Mouse (Mus musculus) kidney, embryonic 16.5 days (tissue): ENCODE measurements around the gene Ninj1. TPM values are rescaled to one million over a fixed set of nuclear protein-coding genes. Genes with fewer than 3 reads are reported as not detected.

Experiments used
- ATAC-seq: fragments of 200-750 bp; cut with Nextera tagmentation; 2 replicates; pipeline ENCODE4 v1.8.0; 2017; ENCODE audit warnings: moderate TSS enrichment; ENCODE audit not compliant: low FRiP score, low TSS enrichment
- H3K27ac ChIP-seq: fragments of 300-500 bp; sonication (generic); 2 replicates; pipeline ENCODE4 v1.5.1; 2014; ENCODE audit warnings: low read length
- H3K27me3 ChIP-seq: fragments of 300-500 bp; sonication (generic); 2 replicates; pipeline ENCODE4 v1.6.1; 2014; ENCODE audit warnings: low read length, control low read depth, mixed read lengths; ENCODE audit not compliant: insufficient read depth
- H3K36me3 ChIP-seq: fragments of 300-500 bp; sonication (generic); 2 replicates; pipeline ENCODE4 v1.6.1; 2014; ENCODE audit warnings: low read length, control low read depth, mixed read lengths; ENCODE audit not compliant: insufficient read depth
- H3K4me1 ChIP-seq: fragments of 300-500 bp; sonication (generic); 2 replicates; pipeline ENCODE4 v1.6.1; 2014; ENCODE audit warnings: low read length, control low read depth, mixed read lengths; ENCODE audit not compliant: insufficient read depth
- H3K4me2 ChIP-seq: fragments of 300-500 bp; sonication (generic); replicated peaks from 2 replicates; pipeline ENCODE4 v1.6.1; 2014; ENCODE audit warnings: low read depth, low read length
- H3K4me3 ChIP-seq: fragments of 300-500 bp; sonication (generic); 2 replicates; pipeline ENCODE4 v1.5.1; 2014; ENCODE audit warnings: mild to moderate bottlenecking, low read length
- H3K9ac ChIP-seq: fragments of 300-500 bp; sonication (generic); replicated peaks from 2 replicates; pipeline ENCODE4 v1.6.1; 2014; ENCODE audit warnings: low read length
- H3K9me3 ChIP-seq: fragments of 300-500 bp; sonication (generic); 2 replicates; pipeline ENCODE4 v1.6.1; 2016; ENCODE audit warnings: low read length, control low read depth
- WGBS: fragments of 180-500 bp; shearing (Covaris S2); extraction: QIAGEN DNeasy Blood & Tissue Kit; methylation state at CpG from one replicate; pipeline ENCODE4 v1.1.7; 2014; 5-methylcytosine and 5-hydroxymethylcytosine counted together
- polyA plus RNA-seq: library from polyadenylated mRNA; unstranded; fragments of >200 nt; fragmentation: Nextera tagmentation; extraction: Ambion mirVana; gene quantifications from 2 replicates; pipeline ENCODE4 v1.2.1, GENCODE M21; 2015

Gene Ninj1
- polyA plus RNA-seq, 1 experiment from 2014 or later, result 77.1 TPM

DNA sequence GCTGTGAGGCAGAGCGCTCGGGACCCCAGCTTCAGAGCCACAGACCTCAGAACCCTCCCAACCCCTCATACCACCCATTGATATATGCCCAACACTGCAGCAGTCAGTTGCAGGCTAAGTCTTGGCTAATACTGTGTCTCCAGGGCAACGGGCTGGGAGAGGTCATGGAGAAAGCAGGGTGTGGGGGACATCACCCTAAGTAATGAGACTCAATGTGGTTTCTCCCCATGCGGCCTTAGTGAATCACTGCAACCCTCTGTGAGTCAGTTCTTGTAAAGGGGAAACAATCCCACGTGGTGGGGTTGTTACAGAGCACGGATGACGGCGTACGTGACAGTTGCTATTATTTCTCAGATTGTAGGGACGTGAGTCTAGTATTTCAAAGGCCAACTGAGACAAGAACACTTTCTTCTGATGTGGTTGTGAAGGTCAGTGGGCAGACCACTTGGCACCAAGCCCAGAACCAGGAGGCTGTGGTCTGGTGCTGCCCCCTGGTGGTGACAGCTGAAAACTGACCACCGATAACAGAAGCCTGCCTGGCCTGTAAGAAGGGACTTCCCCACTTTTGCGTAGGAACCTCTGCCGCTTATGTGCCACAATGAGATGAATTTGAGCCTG is 18.2 kb downstream of the Ninj1 start:
- Histone ChIP-seq H3K36me3 (no peaks in the 10 kb centered on the region; the same call in 1 of the 2 replicates), H3K9ac (no peak overlapping the region), H3K4me1 (no peaks in the 10 kb centered on the region), H3K27ac (no peak overlapping the region), H3K4me2 (no peak overlapping the region), H3K9me3 (no peaks in the 10 kb centered on the region), H3K27me3 (no peaks in the 10 kb centered on the region), H3K4me3 (no peak overlapping the region)
- ATAC-seq, result peak; percentile 33; the same call in 1 of the 2 replicates
- 35% methylated on average over 13 of the region's 13 CpGs for WGBS

DNA sequence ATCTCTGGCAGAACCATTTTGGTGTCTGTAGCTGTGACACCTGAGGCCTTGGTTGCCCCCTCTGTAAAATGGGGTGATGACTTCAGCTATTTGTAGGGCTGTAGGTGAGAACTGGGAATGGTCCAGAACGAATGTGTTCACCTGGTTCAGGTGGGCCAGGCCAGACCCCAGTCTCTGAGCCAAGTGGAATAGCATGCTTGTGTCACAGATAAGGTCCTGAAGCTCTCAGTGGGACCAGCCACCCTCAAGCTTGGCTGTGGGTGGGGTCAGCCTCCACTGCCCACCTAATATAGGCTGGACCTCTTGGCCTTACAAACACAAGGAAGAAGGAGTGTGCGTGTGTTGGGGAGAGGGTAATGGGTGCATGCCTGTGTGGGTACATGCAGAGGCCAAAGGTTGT is 19.1 kb downstream of the Ninj1 start:
- H3K36me3 ChIP-seq, result no peaks in the 10 kb centered on the region; the same call in 1 of the 2 replicates
- no peak overlapping the region for H3K4me2 ChIP-seq
- no peaks in the 10 kb centered on the region for H3K9me3 ChIP-seq
- H3K9ac ChIP-seq, result no peak overlapping the region
- WGBS, result 94% methylated on average over 2 of the region's 2 CpGs
- no peak for ATAC-seq
- H3K27me3 ChIP-seq, result no peaks in the 10 kb centered on the region
- no peak overlapping the region for H3K4me3 ChIP-seq
- H3K27ac ChIP-seq, result no peak overlapping the region
- H3K4me1 ChIP-seq, result no peaks in the 10 kb centered on the region

DNA sequence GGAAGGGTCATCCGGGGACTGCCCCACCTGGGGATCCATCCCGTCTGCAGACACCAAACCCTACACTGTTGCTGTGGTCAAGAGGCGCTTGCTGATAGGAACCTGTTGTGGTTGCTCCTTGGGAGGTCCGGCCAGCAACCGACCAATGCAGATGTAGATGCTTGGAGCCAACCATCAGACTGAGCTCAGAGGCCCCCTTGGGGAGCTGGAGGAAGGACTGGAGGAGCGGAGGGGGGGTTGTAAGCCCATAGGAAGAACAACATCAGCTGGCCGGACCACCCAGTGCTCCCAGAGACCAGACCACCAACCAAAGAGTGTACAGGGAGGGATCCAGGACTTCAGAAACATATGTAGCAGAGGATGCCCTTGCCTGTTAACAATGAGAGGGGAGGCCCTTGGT is 22.0 kb downstream of the Ninj1 start:
- H3K4me2 ChIP-seq, result no peak overlapping the region
- H3K4me1 ChIP-seq, result peaks cover 7% of the 10 kb centered on the region; the same call in 1 of the 2 replicates
- H3K36me3 ChIP-seq, result no peaks in the 10 kb centered on the region
- no peak overlapping the region for H3K9ac ChIP-seq
- no peak for ATAC-seq
- H3K9me3 ChIP-seq, result no peaks in the 10 kb centered on the region
- no peak overlapping the region for H3K4me3 ChIP-seq
- no peaks in the 10 kb centered on the region for H3K27me3 ChIP-seq
- WGBS, result 63% methylated on average over 7 of the region's 7 CpGs
- H3K27ac ChIP-seq, result no peak overlapping the region

DNA sequence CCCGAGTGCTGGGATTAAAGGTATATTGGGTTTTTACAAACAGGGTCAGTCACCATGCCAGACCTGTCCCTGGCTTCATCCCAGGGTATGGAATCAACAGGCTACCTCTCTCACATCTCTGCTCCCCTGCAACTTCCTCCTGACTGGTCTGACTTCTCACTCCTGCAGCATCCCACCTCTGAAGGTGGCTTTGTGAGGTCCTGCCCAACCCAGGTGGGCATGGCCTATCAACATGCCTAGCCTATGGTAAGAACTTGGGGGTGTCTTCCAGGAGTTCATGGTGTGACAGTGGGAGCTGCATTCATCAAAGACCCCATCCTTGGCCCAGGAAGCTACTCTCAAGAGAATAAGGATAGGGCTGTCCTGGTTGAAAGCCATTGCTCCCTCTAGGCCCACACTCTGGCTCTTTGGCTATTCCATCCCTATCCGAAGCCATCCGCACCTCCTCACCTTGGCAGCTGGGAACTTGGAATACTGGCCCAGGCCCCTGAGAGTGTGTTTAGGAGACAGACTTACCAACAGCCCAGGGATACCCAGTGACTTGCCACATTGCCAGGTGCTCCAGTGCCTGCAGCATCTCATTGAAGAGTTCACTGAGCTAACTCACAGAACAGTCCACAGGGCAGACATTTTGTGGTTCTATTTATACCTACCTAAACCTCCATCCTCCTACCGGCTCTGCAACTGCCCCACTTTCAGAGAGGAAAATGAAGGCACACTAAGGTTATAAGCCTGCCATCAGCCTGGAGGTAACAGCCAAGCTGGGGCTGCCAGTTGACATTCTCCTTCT is 25.6 kb downstream of the Ninj1 start:
- ATAC-seq, result no peak
- Histone ChIP-seq H3K9me3 (no peaks in the 10 kb centered on the region), H3K4me1 (peaks cover 22% of the 10 kb centered on the region), H3K27ac (no peak overlapping the region), H3K9ac (no peak overlapping the region), H3K4me2 (no peak overlapping the region), H3K27me3 (no peaks in the 10 kb centered on the region), H3K4me3 (no peak overlapping the region), H3K36me3 (no peaks in the 10 kb centered on the region)
- 84% methylated on average over 4 of the region's 4 CpGs for WGBS

DNA sequence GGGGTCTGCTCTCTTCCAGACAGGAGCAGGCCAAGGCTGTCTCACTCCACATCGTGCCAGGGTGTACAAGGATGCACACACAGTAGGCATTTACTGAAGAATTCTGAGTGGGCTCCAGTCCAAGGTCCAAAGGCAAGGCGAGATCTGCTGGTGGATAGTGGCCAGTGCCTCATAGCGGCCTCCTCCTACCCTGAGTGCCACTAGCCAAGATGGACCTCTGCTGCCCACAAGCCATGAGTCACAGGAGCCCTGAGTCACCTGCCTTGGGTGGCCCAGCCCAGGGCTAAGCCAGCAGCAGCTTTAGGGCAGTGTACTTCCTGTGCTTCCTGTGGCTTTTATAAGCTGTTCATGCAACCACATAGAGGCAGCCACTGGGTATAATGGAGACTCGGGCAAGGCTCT is 26.2 kb downstream of the Ninj1 start:
- no peaks in the 10 kb centered on the region for H3K9me3 ChIP-seq
- no peaks in the 10 kb centered on the region for H3K36me3 ChIP-seq
- 67% methylated on average over 4 of the region's 4 CpGs for WGBS
- H3K4me3 ChIP-seq, result no peak overlapping the region
- H3K4me2 ChIP-seq, result no peak overlapping the region
- no peak for ATAC-seq
- peaks cover 22% of the 10 kb centered on the region for H3K4me1 ChIP-seq
- no peaks in the 10 kb centered on the region for H3K27me3 ChIP-seq
- no peak overlapping the region for H3K9ac ChIP-seq
- no peak overlapping the region for H3K27ac ChIP-seq

DNA sequence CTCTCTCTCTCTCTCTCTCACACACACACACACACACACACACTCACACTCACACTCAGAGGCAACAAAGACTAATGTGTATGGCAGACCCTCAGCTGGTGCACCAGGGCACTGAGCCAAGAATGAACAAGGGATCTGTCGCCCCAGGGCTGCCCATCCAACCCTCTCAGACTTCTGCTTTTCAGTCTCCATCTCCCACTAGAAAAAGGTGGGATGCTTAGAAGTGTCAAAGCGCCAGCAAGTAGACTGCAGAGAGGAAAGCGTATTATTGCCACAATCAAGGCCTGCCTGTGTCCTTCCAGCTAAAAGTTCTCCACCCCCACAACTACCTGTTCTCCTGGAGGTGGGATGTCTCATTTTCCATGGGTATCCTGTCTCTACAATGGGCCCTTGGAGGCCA is 27.2 kb downstream of the Ninj1 start:
- H3K4me3 ChIP-seq, result no peak overlapping the region
- H3K9ac ChIP-seq, result no peak overlapping the region
- peaks cover 22% of the 10 kb centered on the region for H3K4me1 ChIP-seq
- no peak overlapping the region for H3K4me2 ChIP-seq
- no peak for ATAC-seq
- no peaks in the 10 kb centered on the region for H3K36me3 ChIP-seq
- no peak overlapping the region for H3K27ac ChIP-seq
- no peaks in the 10 kb centered on the region for H3K9me3 ChIP-seq
- 85% methylated on average over 3 of the region's 3 CpGs for WGBS
- H3K27me3 ChIP-seq, result no peaks in the 10 kb centered on the region

DNA sequence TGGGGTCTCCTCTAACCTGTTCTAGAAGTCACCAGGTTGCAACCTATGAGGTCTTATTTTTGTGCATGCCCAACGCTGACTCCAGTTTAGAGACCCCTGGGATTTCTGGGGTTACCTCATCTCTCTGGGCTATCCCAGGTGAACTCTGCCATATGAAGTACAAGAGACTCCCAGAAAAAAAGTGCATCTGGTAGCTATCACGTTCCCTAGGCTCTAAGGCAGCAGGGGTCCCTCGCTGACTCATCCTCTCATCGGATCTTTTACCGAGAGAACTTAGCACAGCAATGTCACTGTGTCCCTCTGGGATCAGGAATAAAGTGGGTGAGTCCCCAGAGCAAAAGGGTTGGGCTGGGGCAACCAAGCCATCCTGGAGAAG is 27.8 kb downstream of the Ninj1 start:
- H3K9ac ChIP-seq, result peak overlapping the region; percentile 81
- peaks cover 22% of the 10 kb centered on the region for H3K4me1 ChIP-seq
- no peak for ATAC-seq
- 10% methylated on average over 5 of the region's 5 CpGs for WGBS
- H3K27me3 ChIP-seq, result no peaks in the 10 kb centered on the region
- H3K27ac ChIP-seq, result no peak overlapping the region
- peak overlapping the region; percentile 81 for H3K4me3 ChIP-seq
- peak overlapping the region; percentile 57 for H3K4me2 ChIP-seq
- H3K36me3 ChIP-seq, result no peaks in the 10 kb centered on the region
- H3K9me3 ChIP-seq, result no peaks in the 10 kb centered on the region

DNA sequence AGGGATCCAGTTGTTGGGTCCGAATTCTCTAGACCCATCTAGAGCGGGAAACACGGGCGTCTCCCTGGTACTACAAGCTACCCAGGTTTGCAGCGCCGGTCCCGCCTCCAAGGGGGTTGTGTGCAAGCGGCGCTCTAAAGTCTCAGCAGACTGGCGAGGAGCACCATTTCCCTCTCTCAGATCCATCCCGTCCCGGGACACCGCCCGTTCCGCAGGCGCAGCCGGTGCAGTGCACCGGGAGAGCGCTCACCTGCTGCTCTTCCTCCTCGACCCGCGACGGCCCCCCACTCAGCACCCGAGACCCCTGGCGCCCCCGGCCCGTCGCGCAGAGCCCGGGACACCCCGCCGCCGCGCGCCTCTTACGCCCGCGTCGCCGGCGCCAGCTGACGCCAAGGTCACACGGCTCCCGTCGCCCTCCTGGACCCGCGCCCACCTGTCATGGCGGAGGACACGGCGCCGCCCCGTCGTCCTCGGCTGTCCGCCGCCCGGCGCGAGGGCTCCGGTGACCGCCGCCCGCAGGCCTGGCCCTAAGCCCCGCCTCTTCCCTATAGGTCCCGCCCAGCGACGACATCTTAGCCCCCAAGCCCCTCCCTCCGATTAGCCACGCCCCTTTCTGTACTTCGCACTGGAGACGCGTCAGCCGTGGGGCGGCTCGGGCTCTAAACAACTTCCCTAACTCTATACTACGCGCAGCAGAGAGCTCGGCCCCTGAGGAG is 28.4 kb downstream of the Ninj1 start, which contains the start of gene Card19:
Gene Card19 (minus strand): TSS at position 534 of the 716 bp plus-strand sequence.
- Histone ChIP-seq H3K36me3 (no peaks in the 10 kb centered on the region), H3K4me1 (peaks cover 22% of the 10 kb centered on the region), H3K9ac (peak within 1 kb of the TSS; percentile 81), H3K9me3 (no peaks in the 10 kb centered on the region), H3K27ac (peak within 1 kb of the TSS; percentile 54), H3K4me2 (peak within 1 kb of the TSS; percentile 57), H3K27me3 (no peaks in the 10 kb centered on the region), H3K4me3 (peak within 1 kb of the TSS; percentile 81)
- under 1% methylated on average over 54 of the region's 78 CpGs for WGBS
- peak; percentile 92 for ATAC-seq

DNA sequence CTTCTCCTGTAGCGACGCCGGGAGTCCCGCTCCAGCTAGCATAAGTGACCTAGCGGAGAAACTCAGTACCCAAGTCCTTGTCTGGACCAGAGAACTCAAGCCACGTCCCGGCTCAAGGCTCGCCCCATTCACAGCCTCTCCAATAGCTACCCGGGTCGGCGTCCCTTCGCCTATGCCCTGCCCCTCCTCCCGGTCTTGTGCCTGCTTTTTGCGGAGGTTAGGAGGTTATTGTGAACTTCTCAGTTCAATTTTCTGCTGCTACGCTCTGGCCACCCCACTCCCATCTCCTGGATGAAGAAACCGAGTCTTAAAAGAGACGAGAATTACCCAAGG is 28.9 kb downstream of the Ninj1 start:
- Histone ChIP-seq H3K4me1 (peaks cover 22% of the 10 kb centered on the region), H3K36me3 (no peaks in the 10 kb centered on the region), H3K27me3 (no peaks in the 10 kb centered on the region), H3K9me3 (no peaks in the 10 kb centered on the region), H3K4me3 (peak overlapping the region; percentile 81), H3K9ac (peak overlapping the region; percentile 81), H3K4me2 (peak overlapping the region; percentile 57), H3K27ac (peak overlapping the region; percentile 51)
- ATAC-seq, result peak; percentile 73
- WGBS, result 3% methylated on average over 17 of the region's 17 CpGs
